Mouse (Mus musculus) MEL (cell line): Measurements from ENCODE around the gene Ppp1r10.

Experiments
- BHLHE40 ChIP-seq: IDR thresholded peaks from 2 replicates; pipeline ENCODE4 v1.6.1; 2012; ENCODE audit warnings: low read depth, mild to moderate bottlenecking, inconsistent platforms, low read length, improper control_type of control experiment, borderline replicate concordance
- CTCF ChIP-seq, 3 experiments: IDR thresholded peaks in 2 of 3; conservative IDR thresholded peaks in 1 of 3; 2 replicates each; pipeline ENCODE4 v1.5.1; 2011 to 2012; ENCODE audit warnings: low read length in 3 of 3, low read depth in 2 of 3, mild to moderate bottlenecking in 2 of 3, improper control_type of control experiment in 1 of 3, inconsistent platforms in 1 of 3, mixed read lengths in 1 of 3, moderate library complexity in 1 of 3; ENCODE audit not compliant: control insufficient read depth in 1 of 3, insufficient read depth in 1 of 3, poor library complexity in 1 of 3, severe bottlenecking in 1 of 3
- E2F4 ChIP-seq: IDR thresholded peaks from 2 replicates; pipeline ENCODE4 v1.6.1; 2011; ENCODE audit warnings: low read depth, low read length, improper control_type of control experiment, borderline replicate concordance
- ELF1 ChIP-seq: IDR thresholded peaks from 2 replicates; pipeline ENCODE4 v1.6.1; 2014; ENCODE audit warnings: low read depth, mild to moderate bottlenecking, inconsistent platforms, low read length, improper control_type of control experiment, moderate library complexity
- EP300 ChIP-seq, 2 experiments: IDR thresholded peaks; 2 replicates each; pipeline ENCODE4 v1.6.1; 2011; ENCODE audit warnings: improper control_type of control experiment in 2 of 2, low read length in 2 of 2, low read depth in 1 of 2, mild to moderate bottlenecking in 1 of 2
- JUND ChIP-seq: IDR thresholded peaks from 2 replicates; pipeline ENCODE4 v1.6.1; 2011; ENCODE audit warnings: low read depth, mild to moderate bottlenecking, improper control_type of control experiment, low read length
- MAFK ChIP-seq: IDR thresholded peaks from 2 replicates; pipeline ENCODE4 v1.6.1; 2011; ENCODE audit warnings: low read depth, mild to moderate bottlenecking, low read length, improper control_type of control experiment, borderline replicate concordance
- MAZ ChIP-seq: IDR thresholded peaks from 2 replicates; pipeline ENCODE4 v1.6.1; 2012; ENCODE audit warnings: low read depth, mild to moderate bottlenecking, inconsistent platforms, low read length, improper control_type of control experiment
- MXI1 ChIP-seq: IDR thresholded peaks from 2 replicates; pipeline ENCODE4 v1.6.1; 2011; ENCODE audit warnings: mild to moderate bottlenecking, low read depth, low read length, improper control_type of control experiment
- NRF1 ChIP-seq: IDR thresholded peaks from 2 replicates; pipeline ENCODE4 v1.6.1; 2014; ENCODE audit warnings: low read depth, mild to moderate bottlenecking, inconsistent platforms, low read length, improper control_type of control experiment, moderate library complexity; ENCODE audit not compliant: poor library complexity, insufficient read depth, severe bottlenecking
- POLR2A ChIP-seq, 2 experiments: IDR thresholded peaks; 2 replicates each; pipeline ENCODE4 v1.6.1; 2011 to 2012; ENCODE audit warnings: low read length in 2 of 2, mild to moderate bottlenecking in 2 of 2, control low read depth in 1 of 2, improper control_type of control experiment in 1 of 2, low read depth in 1 of 2, moderate library complexity in 1 of 2; ENCODE audit not compliant: control insufficient read depth in 1 of 2, insufficient read depth in 1 of 2, poor library complexity in 1 of 2
- TCF12 ChIP-seq: IDR thresholded peaks from 2 replicates; pipeline ENCODE4 v1.6.1; 2014; ENCODE audit warnings: low read depth, mild to moderate bottlenecking, inconsistent platforms, low read length, improper control_type of control experiment, moderate library complexity
- USF2 ChIP-seq, 2 experiments: IDR thresholded peaks; 2 replicates each; pipeline ENCODE4 v1.6.1; 2011 to 2012; ENCODE audit warnings: improper control_type of control experiment in 2 of 2, low read length in 2 of 2, borderline replicate concordance in 1 of 2, inconsistent platforms in 1 of 2, low read depth in 1 of 2, mild to moderate bottlenecking in 1 of 2; ENCODE audit not compliant: insufficient read depth in 1 of 2
- ZC3H11A ChIP-seq: IDR thresholded peaks from 2 replicates; pipeline ENCODE4 v1.6.1; 2012; ENCODE audit warnings: low read depth, mild to moderate bottlenecking, inconsistent platforms, low read length, improper control_type of control experiment

DNA sequence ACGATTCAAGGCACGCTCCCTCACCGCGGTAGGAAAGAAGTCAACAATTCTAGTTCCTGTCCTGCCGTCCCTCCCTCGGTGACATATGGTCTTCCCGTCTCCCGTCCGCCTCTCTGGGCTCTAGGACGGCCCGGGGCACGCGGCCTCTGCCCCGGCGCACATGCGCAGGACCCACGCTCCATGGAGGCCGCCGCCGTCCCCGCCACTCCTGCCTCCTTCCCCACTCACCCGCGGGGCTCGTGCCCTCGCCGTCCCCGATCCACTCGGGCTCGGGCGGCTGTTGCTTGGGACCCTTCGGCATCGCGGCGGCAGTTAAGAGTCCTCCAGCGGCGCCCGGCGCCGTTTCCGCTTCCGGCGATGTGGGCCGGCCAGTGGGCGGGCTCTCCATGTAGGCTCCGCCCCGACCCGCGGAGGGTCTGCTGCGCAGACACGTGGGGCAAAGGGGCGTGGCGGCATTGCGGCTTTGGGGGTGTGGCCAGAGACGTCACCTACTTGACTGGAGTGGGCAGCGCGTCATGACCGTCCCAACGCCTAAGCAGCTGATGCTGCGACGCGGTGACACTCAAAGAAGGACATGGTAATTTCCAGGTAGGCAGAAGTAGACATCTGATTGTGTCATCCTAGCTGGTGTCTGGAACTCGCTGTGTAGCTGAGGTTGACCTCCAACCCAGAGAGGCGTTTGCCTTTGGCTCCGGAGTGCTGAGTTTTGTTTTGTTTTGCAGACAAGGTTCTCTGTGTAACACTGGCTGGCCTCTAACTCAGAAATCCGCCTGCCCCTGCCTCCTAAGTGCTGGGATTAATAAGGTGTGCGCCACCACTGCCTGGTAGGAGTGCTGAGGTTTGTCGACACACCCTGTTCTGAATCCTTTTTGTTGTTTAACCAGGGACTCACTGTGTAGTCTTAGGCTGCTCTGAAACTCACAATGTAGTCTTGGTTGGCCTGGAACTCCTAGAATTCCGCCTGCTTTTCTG is 53.5 kb downstream of the Ppp1r10 start, which contains the start of gene Abcf1:
- TF ChIP-seq CTCF (IDR thresholded peaks at IDR 0.05 in 2 of 3, conservative IDR thresholded peaks at IDR 0.05 in 1 of 3; ENCODE audit: control insufficient read depth in 1 of 3, insufficient read depth in 1 of 3, low read depth in 2 of 3, low read length in 3 of 3, poor library complexity in 1 of 3, severe bottlenecking in 1 of 3) (no peak), POLR2A (IDR thresholded peaks at IDR 0.05; ENCODE audit: control insufficient read depth in 1 of 2, insufficient read depth in 1 of 2, low read depth in 1 of 2, low read length in 2 of 2, poor library complexity in 1 of 2) (peak; percentile 95 to 96), ELF1 (peak; percentile 84), NRF1 (peak; percentile 72), TCF12 (no peak; the same call in 1 of the 2 replicates), MAFK (no peak), MXI1 (peak; percentile 93), BHLHE40 (no peak), ZC3H11A (no peak), USF2 (IDR thresholded peaks at IDR 0.05; ENCODE audit: borderline replicate concordance in 1 of 2, insufficient read depth in 1 of 2, low read depth in 1 of 2, low read length in 2 of 2) (peak in 1 of 2 experiments; percentile 57; a peak in 2 of 4 replicates), EP300 (IDR thresholded peaks at IDR 0.05; ENCODE audit: low read depth in 1 of 2, low read length in 2 of 2) (0 out of 4 replicates have a peak, but pooled peaks of 1 of the 2 experiments have one; percentile 9), E2F4 (no peak), JUND (no peak), MAZ (no peak)
